Mouse (Mus musculus): ENCODE measurements around the gene Birc3.

DNA sequence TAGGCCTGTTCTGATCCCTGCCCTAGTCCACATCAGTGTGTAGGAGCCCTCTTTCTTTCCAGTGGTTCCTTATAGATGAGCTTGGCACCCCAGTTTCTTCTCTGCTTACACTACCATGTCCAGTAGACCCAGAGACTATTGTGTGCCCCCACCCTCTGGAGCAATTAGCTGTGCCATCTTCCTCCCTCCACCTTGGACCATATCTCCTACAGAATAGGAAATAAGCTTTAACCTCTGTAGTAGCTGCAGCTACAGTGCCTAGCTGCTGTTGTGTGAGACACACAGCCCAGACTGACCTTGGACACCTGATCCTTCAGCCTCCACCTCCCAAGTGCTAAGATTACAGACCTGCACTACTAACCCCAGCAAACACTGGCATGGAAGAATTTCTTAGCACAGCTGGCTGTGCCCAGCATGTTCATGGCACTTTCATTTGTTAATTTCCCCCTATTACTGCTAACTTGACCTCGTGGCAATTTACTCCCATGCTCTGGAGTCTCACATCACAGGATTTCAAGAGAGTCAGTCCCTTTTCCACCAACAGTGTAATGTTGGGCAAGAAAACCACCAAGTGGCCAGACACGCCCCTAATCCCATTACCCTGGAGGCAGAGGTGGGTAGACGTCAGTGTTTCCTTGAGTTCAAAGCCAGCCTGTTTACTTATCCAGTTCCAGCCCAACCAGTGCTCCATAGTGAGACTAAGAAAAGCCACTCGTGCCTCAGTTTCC is 1.5 kb downstream of the Birc3 start:
- no peak for TF ChIP-seq CTCF (IDR thresholded peaks at IDR 0.05; ENCODE audit: borderline replicate concordance, control insufficient read depth, extremely low read depth, insufficient read depth, low read length, poor library complexity)
- TF ChIP-seq POLR2A (IDR thresholded peaks at IDR 0.05; ENCODE audit: control insufficient read depth, extremely low read depth, insufficient read depth, low read length, poor library complexity): no peak

Data from thymus, adult 2 months (tissue).